Mouse (Mus musculus) left cerebral cortex, postnatal 14 days (tissue): ENCODE results near the gene Gm20388. TPM values are rescaled to one million over a fixed set of nuclear protein-coding genes. Genes with fewer than 3 reads are reported as not detected.

Experiments used
- DNase-seq, 2 experiments: peaks; one replicate each; pipeline ENCODE4 v3.0.0; 2021 to 2022; ENCODE audit warnings: low spot score in 2 of 2, mixed read lengths in 1 of 2
- intact Hi-C: fragments of 180-260 bp; cut with DNase I; formaldehyde crosslinking; loops from one replicate; pipeline ENCODE4 v1.15.1; 2025
- total RNA-seq, 2 experiments: library from RNA; stranded (reverse); gene quantifications; 2 replicates each; pipeline ENCODE4 v1.2.3; 2021

The Gm20388 gene
- total RNA-seq, 2 experiments from 2014 or later, result 2.8 to 7.3 TPM

DNA sequence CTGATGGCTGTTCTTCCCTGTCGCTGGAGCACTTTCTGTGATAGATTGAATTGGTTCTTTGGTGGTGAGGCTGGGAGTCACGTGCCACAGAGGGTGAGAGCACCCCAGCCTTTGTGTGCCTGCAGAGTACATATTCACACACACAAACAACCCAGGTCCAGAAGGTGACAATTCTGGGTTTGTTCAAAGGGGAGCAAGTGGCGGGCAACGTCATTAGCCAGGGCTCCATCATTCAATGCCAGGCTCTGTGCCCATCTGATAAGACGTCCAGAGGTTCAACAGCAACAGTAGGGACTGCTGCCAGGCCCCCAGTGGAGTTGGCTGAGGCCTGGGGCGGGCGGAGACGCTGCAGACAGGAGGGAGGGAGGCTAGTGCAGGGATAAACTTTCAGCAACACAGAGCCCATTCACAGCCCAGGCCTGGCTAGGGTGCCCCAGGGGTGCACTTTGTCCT is 1253.4 kb downstream of the Gm20388 start:
- intact Hi-C loops, result no loop called here
- DNase-seq, result no peak

DNA sequence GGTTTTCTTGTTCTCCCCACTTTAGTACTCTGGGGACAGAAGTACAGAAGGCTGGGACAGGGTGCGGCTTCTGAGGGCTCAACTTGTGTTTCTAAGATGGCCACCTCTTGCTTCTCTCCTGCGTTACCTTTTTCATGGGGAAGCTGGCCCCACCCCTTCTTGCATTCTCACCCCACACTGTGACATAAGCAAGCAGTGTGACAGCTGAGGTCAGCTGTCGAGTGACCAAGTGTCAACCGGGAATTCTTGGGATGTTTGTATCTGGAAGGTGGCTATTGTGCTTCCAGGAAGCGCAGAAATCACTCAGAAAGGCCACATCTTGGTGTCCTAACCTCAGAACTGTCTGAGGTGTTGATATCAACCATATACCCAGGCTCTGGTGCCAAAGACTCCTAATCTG is 1257.4 kb downstream of the Gm20388 start:
- intact Hi-C loops, result no loop called here
- DNase-seq, result no peak

DNA sequence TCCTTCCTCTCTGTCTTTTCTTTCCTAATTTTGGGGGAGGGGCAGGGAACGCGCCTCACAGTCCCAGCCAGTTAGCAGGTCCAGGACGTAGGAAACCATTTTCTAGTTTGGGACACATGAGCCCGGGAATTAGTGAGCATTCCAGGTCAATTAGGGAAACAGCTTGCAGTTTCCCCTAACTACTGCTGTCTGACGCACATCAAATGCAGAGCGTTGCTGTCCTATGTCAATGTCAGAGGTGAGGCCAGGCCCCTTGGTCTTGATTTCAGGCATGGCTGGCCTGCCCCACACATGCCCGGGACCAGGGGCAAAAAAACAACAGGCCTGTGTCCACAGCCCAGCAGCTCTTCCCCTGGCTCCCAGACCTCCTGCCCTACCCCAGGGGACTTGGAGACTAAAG is 1259.5 kb downstream of the Gm20388 start:
- DNase-seq, result no peak
- intact Hi-C loops, result no loop called here

DNA sequence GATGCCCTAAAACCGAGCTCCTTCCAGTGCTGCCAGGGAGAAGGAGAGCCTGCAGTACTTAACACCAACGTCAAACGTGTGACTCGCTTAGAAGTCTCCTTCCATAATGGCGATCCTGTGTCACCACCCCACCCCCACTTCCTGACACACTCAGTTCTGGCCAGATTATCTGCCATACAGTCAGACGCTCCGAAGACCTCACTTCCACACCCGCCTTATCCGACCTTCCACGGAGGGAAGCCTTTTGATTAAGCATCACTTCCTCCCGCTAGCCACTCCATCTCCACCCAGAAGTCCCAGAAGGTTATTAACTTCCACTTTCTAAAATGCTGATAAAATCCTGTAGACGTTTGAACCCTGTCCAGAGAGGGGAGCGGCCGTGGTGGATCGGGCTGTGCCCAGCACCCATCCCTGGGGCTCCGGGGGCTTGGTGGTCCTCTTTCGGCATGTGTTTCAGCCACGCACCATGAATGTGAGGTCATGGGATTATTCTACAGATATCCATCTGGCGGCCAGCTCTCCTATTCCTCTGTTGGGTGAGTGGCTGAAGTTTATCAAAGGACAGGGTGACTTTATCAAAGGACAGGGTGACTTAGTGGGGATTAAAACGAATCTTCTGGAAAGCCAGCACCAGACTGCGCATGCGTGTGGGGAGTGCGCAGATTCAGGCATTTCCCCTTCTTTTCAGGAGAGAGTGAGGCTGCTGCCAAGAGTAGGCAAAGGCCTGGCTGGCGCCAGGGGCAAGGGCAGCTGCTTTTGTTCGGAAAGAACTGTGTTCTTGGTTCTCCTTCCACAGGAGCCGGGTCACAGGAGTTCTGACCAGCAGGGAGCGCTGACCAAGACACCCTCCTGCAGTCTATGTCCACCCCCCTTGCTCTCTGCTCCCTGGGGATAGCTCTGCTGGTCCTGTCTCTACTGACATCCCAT is 1260.2 kb downstream of the Gm20388 start:
- intact Hi-C loops, result no loop called here
- DNase-seq, result peak; percentile 15 to 19

DNA sequence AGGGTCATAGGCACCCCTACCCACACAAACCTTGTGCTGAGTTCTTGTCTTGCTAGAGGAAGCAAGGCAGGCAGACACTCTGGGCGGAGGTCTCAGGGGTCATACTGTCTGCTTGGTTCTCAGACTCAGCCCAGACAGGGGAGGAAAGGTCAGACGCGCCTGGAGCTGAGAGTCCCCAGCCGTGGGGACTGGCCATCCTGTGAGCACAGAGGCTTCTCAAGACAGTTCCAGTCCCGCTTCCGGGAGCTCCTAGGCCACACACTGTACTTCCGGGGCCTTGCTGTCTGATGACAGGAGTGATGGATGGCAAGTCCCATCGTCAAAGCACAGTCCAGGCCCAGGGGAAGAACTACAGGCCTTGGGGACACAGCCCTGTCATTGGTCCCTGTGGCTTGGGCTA is 1261.9 kb downstream of the Gm20388 start:
- no peak for DNase-seq
- intact Hi-C loops, result no loop called here

DNA sequence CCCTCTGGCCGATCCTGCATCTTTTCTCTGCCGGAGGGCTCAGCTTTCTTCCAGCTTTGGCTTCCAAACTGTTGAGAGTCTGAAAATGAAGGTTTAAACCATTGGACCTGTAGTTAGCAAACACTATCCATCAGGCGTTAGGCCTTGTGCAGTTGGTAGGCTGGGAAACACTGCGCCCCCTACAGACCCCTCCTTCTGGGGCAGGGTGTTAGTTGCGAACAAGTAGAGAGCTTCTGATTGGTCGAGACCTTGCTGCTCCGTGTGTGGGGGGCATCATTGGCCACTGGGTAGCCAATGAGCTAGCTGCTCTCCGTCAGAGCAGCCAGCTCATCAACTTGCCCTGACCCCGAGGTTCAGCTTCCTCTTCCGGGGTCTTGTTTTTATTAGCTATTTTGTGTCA is 1263.5 kb downstream of the Gm20388 start:
- intact Hi-C loops, result no loop called here
- DNase-seq, result no peak

DNA sequence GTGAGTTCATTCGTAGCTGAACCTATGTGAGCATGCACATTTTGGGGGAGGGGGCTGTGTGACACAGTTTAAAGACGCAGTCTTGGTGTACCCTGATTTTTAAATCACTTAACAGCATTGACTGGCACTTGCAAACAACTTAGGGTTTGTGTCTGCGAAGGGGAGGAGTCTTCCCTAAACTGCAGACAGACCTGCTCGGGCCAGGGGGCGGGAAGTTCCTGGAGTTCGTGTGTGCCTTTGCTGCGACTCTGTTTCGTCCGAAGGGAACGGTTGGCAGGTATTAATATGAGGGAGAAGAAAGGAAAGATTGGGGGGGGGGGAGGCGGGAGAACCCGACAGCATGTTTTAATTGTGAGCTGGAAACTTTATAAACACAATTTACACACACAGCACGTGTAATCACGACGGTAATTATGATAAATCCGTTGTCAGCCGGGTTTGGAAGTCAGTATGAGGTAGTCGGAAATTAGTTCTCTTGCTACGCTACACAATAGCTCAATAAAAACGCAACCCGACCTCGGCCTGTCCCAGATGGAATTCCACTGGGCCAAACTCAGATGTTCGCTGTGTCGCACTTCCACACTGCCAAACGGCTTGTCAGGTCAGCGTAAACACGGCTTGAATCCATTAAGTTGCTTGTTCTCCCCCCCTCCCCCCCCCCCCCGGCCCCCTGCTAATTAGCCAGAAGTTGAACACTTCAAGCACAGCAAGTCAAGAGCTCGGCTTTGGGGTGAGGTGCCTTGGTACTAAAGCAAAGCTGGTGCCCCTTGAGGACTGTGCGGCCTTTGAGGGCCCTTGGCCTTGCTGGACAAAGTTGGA is 1264.3 kb downstream of the Gm20388 start:
- intact Hi-C loops, result no loop called here
- DNase-seq, result no peak

DNA sequence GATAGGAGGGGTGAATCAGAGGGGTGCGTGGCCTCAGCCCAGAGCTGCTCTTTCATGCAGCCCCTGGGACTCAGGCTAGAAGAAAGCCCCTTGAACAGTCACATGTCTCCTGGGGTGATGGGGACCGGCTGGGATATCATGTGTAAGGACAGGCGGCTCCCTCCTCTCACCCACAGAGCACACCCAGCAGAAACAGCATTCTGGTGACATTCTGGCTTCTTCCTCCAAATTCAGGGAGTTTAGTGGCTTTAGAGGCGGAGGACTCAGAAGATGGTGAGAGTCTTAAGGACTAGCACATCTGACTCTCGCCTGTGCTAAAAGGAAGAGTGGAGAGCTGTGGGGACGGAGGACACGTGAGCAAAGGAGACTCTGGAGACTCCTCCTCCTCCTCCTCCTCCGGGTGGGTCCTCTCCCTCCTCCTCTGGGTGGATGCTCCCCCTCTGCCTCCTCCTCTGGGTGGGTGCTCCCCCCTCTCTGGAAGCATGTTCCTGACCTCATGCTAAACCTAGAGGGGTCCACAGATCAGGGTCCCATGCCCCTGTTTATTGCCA is 1265.0 kb downstream of the Gm20388 start:
- intact Hi-C loops, result no loop called here
- no peak for DNase-seq

DNA sequence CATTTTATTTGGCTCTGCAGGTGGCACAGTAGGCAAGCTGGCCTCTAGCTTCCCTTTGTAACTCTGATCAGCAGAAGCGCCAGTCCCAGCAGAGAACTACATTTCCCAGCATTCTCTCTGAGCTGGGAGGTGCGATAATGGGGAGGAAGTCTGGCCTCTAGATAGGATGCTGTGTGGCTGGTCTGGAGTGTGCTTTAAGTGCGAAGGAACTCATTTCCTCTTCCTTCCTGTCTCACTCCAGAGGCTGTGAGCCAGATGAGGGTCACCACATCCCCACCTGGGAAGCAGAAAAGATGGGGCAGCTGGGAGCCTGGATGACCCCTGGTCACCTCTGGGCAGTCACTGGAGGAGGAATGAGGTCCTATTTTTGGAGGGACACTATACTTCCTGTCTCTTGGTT is 1265.7 kb downstream of the Gm20388 start:
- intact Hi-C loops, result no loop called here
- DNase-seq, result no peak

DNA sequence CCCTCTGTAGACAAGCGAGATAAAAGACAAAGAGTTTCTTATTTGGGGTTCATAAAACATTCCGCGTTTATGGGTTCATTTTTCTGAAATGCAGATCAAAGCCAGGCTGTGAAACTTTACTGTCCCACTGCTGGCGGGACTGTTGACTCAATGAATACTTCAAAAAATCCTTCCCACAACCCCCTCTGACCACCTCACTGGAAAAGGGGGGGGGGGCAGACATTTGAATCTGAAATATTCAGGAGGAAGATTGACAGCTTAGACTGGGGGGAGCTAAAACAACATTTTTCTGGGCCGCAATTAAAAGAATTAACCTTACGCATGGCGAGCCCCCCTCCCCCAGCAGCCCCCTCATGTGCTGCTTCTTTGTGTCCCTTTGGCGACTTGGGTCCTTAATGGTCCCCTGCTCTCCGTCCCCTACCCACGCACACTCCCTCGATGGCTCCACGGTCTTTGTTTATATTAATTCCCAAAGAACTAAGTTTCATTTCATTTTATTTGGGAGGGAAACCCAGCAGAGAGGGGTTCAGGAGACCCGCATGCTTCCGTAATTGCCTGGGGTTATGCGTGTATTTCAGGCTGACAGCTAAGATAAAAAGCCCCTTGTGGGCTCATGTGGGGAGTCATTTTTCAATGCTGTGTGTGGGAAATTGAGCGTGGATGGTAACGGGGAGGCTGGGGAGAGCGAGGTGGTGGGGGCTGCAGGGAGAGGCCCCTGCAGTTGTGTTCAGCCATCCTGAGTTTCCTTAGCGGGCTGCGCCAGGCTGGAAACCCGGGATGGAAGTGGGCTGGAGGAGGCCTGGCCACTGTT is 1270.0 kb downstream of the Gm20388 start:
- intact Hi-C loops, result no loop called here
- no peak for DNase-seq

DNA sequence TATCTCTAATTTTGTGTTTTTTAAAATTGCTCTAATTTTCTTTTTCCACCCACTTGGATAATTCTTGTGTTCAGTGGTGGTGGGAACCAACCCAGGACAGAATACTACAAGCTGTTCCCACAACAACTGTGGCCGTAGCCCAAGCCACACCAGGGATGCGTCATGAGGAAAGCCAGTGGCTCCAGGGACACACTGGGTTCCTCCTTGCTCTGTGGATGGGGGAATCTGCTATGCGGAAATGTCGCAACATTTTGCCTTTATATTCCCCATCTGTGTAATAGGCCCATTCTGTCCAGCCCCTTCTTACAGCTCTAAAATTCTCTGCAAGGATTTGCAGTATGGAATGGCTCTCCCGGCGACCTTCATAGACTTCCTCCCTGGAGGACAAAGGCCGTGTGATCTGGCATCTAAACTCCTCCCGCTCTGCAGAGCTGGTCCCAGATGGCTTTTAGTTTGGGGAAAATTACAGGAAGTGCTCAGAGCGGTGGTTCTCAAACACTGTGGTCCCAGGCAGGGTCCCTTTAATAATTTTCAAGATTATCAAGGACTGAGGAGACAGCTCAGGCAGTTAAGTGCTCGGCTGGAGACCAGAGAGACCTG is 1270.7 kb downstream of the Gm20388 start:
- intact Hi-C loops, result no loop called here
- no peak for DNase-seq

DNA sequence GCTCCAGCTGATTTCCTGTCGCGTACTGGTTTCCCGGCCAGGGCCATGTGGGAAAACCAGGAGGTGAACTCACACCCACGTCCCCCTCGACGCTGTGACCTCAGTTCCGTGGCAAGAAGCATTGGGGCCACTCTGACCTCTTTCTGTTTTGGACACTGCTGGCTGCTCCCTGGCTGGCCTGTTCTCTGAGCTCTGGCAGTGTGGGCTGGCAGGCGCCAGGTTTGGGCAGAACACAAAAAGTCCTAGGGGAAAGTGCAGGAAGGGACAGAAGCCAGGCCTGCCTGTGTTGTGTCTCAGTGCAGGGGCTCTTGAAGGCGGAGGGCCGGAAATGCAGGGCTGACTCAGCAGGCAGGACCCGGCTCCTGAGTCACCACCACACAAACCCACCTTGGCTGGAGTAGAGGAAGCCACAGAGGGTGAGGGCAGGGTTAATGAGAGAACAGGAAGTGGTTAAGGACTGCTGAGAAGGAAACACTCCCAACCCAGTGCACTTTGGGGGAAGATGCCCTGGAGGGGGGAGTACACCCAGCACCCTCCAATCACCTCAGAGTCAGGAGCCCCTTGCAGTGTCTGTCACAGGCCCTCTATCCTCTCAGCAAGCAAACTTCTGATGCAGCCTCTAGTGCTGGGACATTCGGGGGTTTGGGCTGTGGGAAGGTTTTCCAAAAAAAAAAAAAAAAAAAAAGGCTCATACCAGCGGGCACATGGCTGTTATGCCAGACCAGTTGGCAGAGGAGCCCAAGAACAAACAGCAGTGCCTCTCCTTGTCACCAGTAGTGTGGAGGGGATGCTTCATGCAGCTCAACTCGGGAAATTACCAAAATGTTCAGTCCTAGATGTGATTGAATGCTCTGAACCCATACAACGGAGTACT is 1277.1 kb downstream of the Gm20388 start:
- intact Hi-C loops, result no loop called here
- DNase-seq, result no peak

DNA sequence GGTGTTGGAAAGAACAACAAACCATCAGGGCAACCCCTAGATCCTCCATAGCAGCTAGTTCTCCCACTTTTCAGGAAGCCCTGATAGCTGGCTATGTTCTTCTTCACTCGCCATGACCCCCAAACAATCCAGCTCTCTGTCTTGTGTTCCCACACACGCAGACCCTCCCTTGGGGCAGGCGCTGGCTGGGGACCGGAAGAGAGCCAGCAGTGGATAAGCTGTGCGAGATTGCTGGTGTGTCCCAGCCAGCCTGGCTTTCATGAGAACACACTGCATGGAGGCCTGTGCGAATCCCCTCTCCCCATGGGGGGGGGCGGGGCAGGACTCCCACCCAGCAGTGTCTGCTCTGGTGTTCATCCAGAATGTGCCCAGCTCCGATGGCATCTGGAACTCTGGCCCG is 1278.4 kb downstream of the Gm20388 start:
- intact Hi-C loops, result no loop called here
- DNase-seq, result no peak

DNA sequence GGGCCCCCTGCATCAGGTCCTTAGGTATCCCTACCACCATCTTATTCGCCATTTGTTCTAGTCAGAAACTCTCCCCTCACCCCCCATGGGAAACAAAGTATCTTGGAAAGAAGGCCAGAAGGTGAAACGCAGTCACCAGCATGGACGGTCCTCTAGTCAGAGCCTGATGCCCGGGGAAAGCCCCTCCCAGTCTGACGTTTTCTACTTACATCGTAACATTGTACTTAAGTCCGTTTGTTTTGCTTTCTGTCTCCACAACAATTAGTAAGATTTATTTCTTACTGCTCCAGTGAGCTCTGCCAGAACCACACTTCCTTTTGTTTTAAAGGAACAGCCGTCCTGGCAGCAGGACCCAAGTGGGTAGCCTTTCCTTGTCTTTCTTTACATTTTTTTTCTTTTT is 1281.8 kb downstream of the Gm20388 start:
- DNase-seq, result no peak
- intact Hi-C loops, result no loop called here

DNA sequence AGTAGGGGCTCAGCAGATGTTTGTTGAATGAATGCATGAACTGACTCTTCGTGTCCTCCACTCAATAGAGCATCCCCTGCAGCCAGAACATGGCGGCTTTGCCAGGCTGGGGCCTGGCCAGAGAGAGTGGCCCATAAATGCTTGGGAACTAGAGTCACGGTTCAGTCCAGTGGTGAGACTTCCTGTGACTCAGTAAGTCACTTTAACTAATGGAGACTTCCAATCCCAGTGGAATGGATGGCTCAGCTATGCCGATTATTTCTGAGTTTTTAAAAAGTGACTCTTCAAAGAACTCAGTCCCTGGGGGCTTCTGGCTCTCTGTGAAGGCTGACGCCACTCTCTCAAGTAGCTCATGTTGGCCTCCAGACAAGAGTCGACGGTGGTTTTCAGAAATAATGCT is 1285.3 kb downstream of the Gm20388 start:
- no peak for DNase-seq

DNA sequence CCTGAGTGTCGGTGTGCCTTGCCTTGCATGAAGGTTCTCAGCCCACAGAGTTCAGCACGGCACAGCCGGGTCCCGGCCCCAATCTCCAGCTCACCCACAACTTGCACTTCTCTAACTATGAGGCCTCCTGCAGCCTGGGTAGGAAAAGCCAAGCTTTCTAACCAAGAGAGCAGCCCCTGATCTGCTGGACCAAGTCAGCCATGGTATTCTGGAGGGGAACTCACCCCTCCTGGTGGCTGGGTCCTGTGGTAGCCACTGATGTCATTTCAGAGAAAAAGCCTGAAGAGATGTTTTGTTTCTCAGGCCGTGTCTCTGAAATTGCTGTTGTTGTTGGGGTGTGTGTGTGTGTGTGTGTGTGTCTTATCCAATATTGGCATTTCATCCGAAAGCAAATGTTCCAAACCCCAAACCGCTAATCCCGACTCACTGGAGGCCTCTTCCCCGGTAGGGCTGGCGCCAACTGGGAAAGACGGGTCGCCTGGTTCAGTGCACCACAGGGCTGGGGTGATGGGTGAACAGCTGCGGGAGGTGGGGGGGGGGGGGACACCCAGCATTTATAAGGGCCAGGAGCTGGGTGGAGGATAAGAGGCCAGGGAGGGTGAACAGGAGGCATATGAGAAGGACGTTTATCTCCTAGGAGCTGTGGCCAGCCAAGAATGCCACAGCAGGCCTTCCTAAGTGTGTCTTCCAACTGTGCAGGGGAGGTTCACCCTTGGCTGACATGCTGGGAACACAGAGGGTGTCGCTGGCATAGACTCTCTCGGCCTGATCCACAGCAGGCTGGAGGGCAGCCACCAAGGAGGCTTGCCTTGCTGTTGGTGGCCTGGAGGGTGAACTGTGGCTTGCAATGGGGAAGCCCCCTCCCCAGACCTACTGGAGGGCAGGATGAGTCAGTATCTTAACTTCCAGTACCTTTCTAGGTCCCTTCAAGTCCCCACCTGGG is 1286.4 kb downstream of the Gm20388 start:
- intact Hi-C loops, result no loop called here
- no peak for DNase-seq

More for the DNA sequence above, 1285.3 kb downstream of the Gm20388 start:
- intact Hi-C loops, result no loop called here

DNA sequence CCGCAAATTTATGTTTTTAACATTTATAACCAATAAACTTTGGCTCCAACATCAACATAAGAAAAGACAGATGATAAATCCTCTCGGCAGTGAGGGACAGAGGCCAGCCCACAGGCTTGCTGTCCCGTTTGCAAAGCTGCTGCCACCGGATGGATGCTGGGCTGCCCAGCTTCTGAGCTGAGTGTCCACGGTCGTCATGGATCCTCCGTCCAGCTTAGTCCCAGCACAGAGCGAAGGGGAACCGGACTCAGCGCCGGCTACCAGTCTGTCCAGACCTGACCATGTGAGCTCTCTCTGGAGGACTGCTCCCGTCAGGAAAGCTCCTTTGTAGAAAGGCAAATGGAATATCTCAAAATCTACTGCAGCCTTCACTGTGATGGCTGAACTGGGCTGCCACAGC is 1289.4 kb downstream of the Gm20388 start:
- intact Hi-C loops, result no loop called here
- DNase-seq, result no peak
